Mouse (Mus musculus) ovary, adult 10 weeks (tissue): ENCODE measurements around the gene Col4a4. TPM values are rescaled to one million over a fixed set of nuclear protein-coding genes. Genes with fewer than 3 reads are reported as not detected.

ENCODE experiments used
- polyA plus RNA-seq: library from polyadenylated mRNA; stranded (reverse); fragments of 350-450 nt; fragmentation: Illumina TruSeq; extraction: RNeasy Lipid Tissue Mini Kit (QIAGEN cat#74804); gene quantifications from one replicate; pipeline ENCODE4 v1.2.3, GENCODE M21; 2014

Col4a4 gene
- polyA plus RNA-seq = 19.8 TPM

DNA sequence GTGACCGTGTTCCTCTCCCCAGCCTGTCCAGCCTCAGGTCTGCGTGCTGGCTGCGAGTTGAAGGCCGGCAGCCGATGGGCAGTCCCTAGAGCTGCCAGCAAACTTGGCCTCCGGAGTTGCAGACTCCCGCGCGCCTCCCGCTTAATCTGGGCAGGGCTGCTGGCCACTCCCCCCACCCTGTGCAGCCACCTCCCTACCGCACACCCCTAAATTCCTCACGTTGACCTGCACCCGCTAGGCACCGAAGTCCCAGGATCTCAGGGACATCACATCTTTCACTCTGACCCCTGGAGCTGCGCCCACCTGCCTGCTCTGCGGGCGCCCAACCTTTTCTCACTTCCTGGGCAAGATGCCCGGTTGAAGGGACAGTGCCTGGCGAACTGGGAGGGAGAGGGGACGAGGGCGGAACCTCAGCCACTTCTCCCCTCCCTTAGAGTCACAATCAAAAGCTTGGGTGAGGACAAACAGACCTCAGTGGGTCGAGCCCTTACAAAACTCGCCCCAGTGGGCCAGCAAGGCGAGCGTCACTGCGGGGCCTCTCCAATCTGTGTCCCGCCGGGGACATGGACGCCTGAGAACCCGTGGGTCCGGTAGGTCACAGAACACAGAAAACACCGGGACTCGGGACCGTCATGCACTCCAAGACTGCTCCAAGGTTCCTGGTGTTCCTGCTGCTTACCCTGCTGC, at the start of gene Col4a4, which contains the start of gene Col4a3:
Col4a4 (minus strand) TSS at position 137 of the 687 bp plus-strand sequence.
Col4a3 (plus strand) TSS at position 209 of the 687 bp plus-strand sequence.

Other genes starting within 250 kb of the Col4a4 start
- 6.4 TPM for gene Col4a3, start 72 bp upstream of the Col4a4 start, polyA plus RNA-seq
- 309 TPM for gene Mff, start 138.0 kb upstream of the Col4a4 start, polyA plus RNA-seq
- not detected for gene Tm4sf20, start 181.6 kb upstream of the Col4a4 start, polyA plus RNA-seq
- gene Gm47791, start 184.4 kb upstream of the Col4a4 start, polyA plus RNA-seq = not detected